Mouse (Mus musculus) cortical plate, adult 2 months (tissue): Measurements from ENCODE around the gene Kbtbd6.

ENCODE experiments used
- CTCF ChIP-seq: fragments of 200-500 bp; IDR thresholded peaks from 2 replicates; pipeline ENCODE4 v1.5.1; 2011; ENCODE audit warnings: mild to moderate bottlenecking, control low read depth, low read length; ENCODE audit not compliant: insufficient read depth; ENCODE audit errors: extremely low read depth
- POLR2A ChIP-seq: fragments of 200-500 bp; IDR thresholded peaks from 2 replicates; pipeline ENCODE4 v1.6.1; 2011; ENCODE audit warnings: mild to moderate bottlenecking, low read length, control low read depth; ENCODE audit not compliant: insufficient read depth; ENCODE audit errors: extremely low read depth

DNA sequence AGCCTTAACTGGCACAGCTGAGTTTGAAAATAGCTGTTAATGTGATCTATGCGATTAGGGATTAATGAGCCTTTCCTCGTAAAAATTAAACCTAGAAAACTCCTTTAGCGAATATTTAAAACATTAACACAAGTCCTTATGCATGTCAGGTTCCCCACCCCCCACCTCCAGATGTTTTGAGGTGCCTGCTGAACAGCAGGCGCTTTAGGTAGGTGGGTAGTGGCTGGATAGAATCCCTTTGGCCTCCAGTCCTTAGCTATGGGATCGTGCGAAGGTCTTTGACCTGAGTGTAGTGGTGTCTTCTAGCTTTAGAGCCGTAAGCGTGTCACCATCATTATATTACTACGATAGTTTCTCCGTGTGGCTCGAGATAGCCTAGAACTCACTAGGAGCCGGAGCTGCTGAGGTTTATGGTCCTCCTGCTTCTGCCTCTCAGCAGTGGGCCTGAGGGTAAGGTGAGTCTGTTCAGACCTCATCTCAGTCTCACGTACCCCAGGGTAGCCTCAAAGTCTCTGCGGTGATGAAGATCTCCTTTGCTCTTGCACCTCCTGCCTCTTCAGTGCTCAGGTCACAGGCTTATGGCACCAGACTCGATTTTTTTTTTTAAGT, 31.2 kb downstream of the Kbtbd6 start:
- TF ChIP-seq CTCF (no peak), POLR2A (no peak)
